Mouse (Mus musculus) megakaryocyte, embryonic 14.5 days (primary cell): ENCODE data around the gene Snap23.
"Not testable (repeated sequence)": the region's sequence is repeated elsewhere in the genome, so short reads cannot be mapped to it uniquely, and the experiment has no call there.

Experiments used
- FLI1 ChIP-seq: IDR thresholded peaks from 2 replicates; pipeline ENCODE4 v1.6.1; 2012; ENCODE audit warnings: low read length, inconsistent platforms, mixed read lengths
- GATA1 ChIP-seq: IDR thresholded peaks from 3 replicates; pipeline ENCODE4 v1.6.1; 2012; ENCODE audit warnings: mixed read lengths, low read length, inconsistent platforms, borderline replicate concordance

GRCm38 (mm10) chr2:120572161-120572560 is 4.7 kb downstream of the Snap23 start:
- TF ChIP-seq FLI1, GATA1: not testable (repeated sequence)
